Mouse (Mus musculus) common myeloid progenitor, adult 5-6 weeks (primary cell): Measurements from ENCODE around the gene Slfn8. TPM values are rescaled to one million over a fixed set of nuclear protein-coding genes. Genes with fewer than 3 reads are reported as not detected.

Experiments
- total RNA-seq: library from RNA; stranded (forward); fragments of 200-1000, 187-1606 nt; gene quantifications from 2 replicates; pipeline ENCODE4 v1.2.3, GENCODE M21; 2017

Slfn8 gene
- total RNA-seq, 1 experiment from 2014 or later, result 24.2 TPM

Other genes with a start within 250 kb of the Slfn8 start
- 55.3 and 62.4 TPM in 2 replicates for gene Lig3, start 239.7 kb downstream of the Slfn8 start, total RNA-seq
- gene Rffl, start 149.6 kb downstream of the Slfn8 start, total RNA-seq, result 12.5 and 14.4 TPM in 2 replicates
- gene Rad51d, start 130.2 kb downstream of the Slfn8 start, total RNA-seq, result 15.7 and 16.0 TPM in 2 replicates
- gene Fndc8, start 128.7 kb downstream of the Slfn8 start, total RNA-seq, result not detected in 2 replicates
- gene Nle1, start 112.4 kb downstream of the Slfn8 start, total RNA-seq, result 18.5 and 23.2 TPM in 2 replicates
- gene Unc45b, start 110.3 kb downstream of the Slfn8 start, total RNA-seq, result not detected in 2 replicates
- gene Slfn5, start 69.5 kb downstream of the Slfn8 start, total RNA-seq, result 3.2 and 6.4 TPM in 2 replicates
- 39.6 and 42.1 TPM in 2 replicates for gene Slfn9, start 29.0 kb downstream of the Slfn8 start, total RNA-seq
- gene Slfn2, start 44.3 kb upstream of the Slfn8 start, total RNA-seq, result 10.6 and 14.9 TPM in 2 replicates
- gene Slfn1, start 96.0 kb upstream of the Slfn8 start, total RNA-seq, result not detected in 2 replicates
- gene Slfn4, start 154.4 kb upstream of the Slfn8 start, total RNA-seq, result 1.7 and 2.4 TPM in 2 replicates
- gene Slfn3, start 170.5 kb upstream of the Slfn8 start, total RNA-seq, result 34.7 and 39.6 TPM in 2 replicates